Mouse (Mus musculus): Measurements from ENCODE around the gene AW549877. TPM values are rescaled to one million over a fixed set of nuclear protein-coding genes. Genes with fewer than 3 reads are reported as not detected.
A peak's percentile ranks its signal among the peaks of the same experiment; 100 is the strongest.

AW549877 gene
- polyA plus RNA-seq, 1 experiment from 2014 or later: 37.5 TPM

- no peak for ATAC-seq (ENCODE audit: insufficient number of reproducible peaks, low FRiP score, low TSS enrichment, low read depth)
- no peak for DNase-seq (ENCODE audit: low spot score)
- WGBS: 95% methylated on average over 2 of the region's 2 CpGs
These were observed 17.3 kb downstream of the AW549877 start for GRCm38 (mm10) chr15:3978279-3978678.

GRCm38 (mm10) chr15:3973300-3973699 lies 22.2 kb downstream of the AW549877 start:
- Histone ChIP-seq H3K9ac (ENCODE audit: low read length) (no peak overlapping the region), H3K27ac (replicated peaks; ENCODE audit: low read depth, low read length) (no peak overlapping the region), H3K9me3 (ENCODE audit: control insufficient read depth, low read length) (no peaks in the 10 kb centered on the region), H3K36me3 (ENCODE audit: control insufficient read depth, insufficient read depth, low read length) (no peaks in the 10 kb centered on the region), H3K4me2 (ENCODE audit: low read depth, severe bottlenecking) (no peak overlapping the region), H3K4me1 (ENCODE audit: control insufficient read depth, insufficient read depth, low read length) (no peaks in the 10 kb centered on the region), H3K27me3 (ENCODE audit: control insufficient read depth, insufficient read depth, low read length) (no peaks in the 10 kb centered on the region), H3K4me3 (ENCODE audit: low read depth, low read length) (no peak overlapping the region)
- 91% methylated on average over 3 of the region's 3 CpGs for WGBS
- DNase-seq (ENCODE audit: low spot score): no peak
- ATAC-seq (ENCODE audit: insufficient number of reproducible peaks, low FRiP score, low TSS enrichment, low read depth): no peak

More at GRCm38 (mm10) chr15:3978279-3978678, 17.3 kb downstream of the AW549877 start:
- H3K36me3 ChIP-seq (ENCODE audit: control insufficient read depth, insufficient read depth, low read length): no peaks in the 10 kb centered on the region
- no peaks in the 10 kb centered on the region for H3K9me3 ChIP-seq (ENCODE audit: control insufficient read depth, low read length)
- no peak overlapping the region for H3K9ac ChIP-seq (ENCODE audit: low read length)
- no peaks in the 10 kb centered on the region for H3K4me1 ChIP-seq (ENCODE audit: control insufficient read depth, insufficient read depth, low read length)
- H3K27ac ChIP-seq (replicated peaks; ENCODE audit: low read depth, low read length): no peak overlapping the region
- no peaks in the 10 kb centered on the region for H3K27me3 ChIP-seq (ENCODE audit: control insufficient read depth, insufficient read depth, low read length)
- no peak overlapping the region for H3K4me2 ChIP-seq (ENCODE audit: low read depth, severe bottlenecking)
- no peak overlapping the region for H3K4me3 ChIP-seq (ENCODE audit: low read depth, low read length)

GRCm38 (mm10) chr15:3970193-3970592 lies 25.4 kb downstream of the AW549877 start:
- Histone ChIP-seq H3K36me3 (ENCODE audit: control insufficient read depth, insufficient read depth, low read length) (no peaks in the 10 kb centered on the region), H3K4me3 (ENCODE audit: low read depth, low read length) (no peak overlapping the region), H3K4me2 (ENCODE audit: low read depth, severe bottlenecking) (no peak overlapping the region), H3K27me3 (ENCODE audit: control insufficient read depth, insufficient read depth, low read length) (no peaks in the 10 kb centered on the region), H3K4me1 (ENCODE audit: control insufficient read depth, insufficient read depth, low read length) (no peaks in the 10 kb centered on the region), H3K9ac (ENCODE audit: low read length) (no peak overlapping the region), H3K9me3 (ENCODE audit: control insufficient read depth, low read length) (no peaks in the 10 kb centered on the region), H3K27ac (replicated peaks; ENCODE audit: low read depth, low read length) (no peak overlapping the region)
- DNase-seq (ENCODE audit: low spot score): no peak
- no peak for ATAC-seq (ENCODE audit: insufficient number of reproducible peaks, low FRiP score, low TSS enrichment, low read depth)
- 94% methylated on average over 6 of the region's 6 CpGs for WGBS

GRCm38 (mm10) chr15:3969743-3970142 lies 25.8 kb downstream of the AW549877 start:
- Histone ChIP-seq H3K27ac (replicated peaks; ENCODE audit: low read depth, low read length) (no peak overlapping the region), H3K27me3 (ENCODE audit: control insufficient read depth, insufficient read depth, low read length) (no peaks in the 10 kb centered on the region), H3K4me2 (ENCODE audit: low read depth, severe bottlenecking) (no peak overlapping the region), H3K36me3 (ENCODE audit: control insufficient read depth, insufficient read depth, low read length) (no peaks in the 10 kb centered on the region), H3K4me1 (ENCODE audit: control insufficient read depth, insufficient read depth, low read length) (no peaks in the 10 kb centered on the region), H3K9ac (ENCODE audit: low read length) (no peak overlapping the region), H3K4me3 (ENCODE audit: low read depth, low read length) (no peak overlapping the region), H3K9me3 (ENCODE audit: control insufficient read depth, low read length) (no peaks in the 10 kb centered on the region)
- no peak for ATAC-seq (ENCODE audit: insufficient number of reproducible peaks, low FRiP score, low TSS enrichment, low read depth)
- 88% methylated on average over 14 of the region's 14 CpGs for WGBS
- no peak for DNase-seq (ENCODE audit: low spot score)

- DNase-seq (ENCODE audit: low spot score) (no peak), ATAC-seq (ENCODE audit: insufficient number of reproducible peaks, low FRiP score, low TSS enrichment, low read depth) (no peak)
- Histone ChIP-seq H3K27me3 (ENCODE audit: control insufficient read depth, insufficient read depth, low read length) (no peaks in the 10 kb centered on the region), H3K4me1 (ENCODE audit: control insufficient read depth, insufficient read depth, low read length) (no peaks in the 10 kb centered on the region), H3K9me3 (ENCODE audit: control insufficient read depth, low read length) (no peaks in the 10 kb centered on the region), H3K4me2 (ENCODE audit: low read depth, severe bottlenecking) (no peak overlapping the region), H3K36me3 (ENCODE audit: control insufficient read depth, insufficient read depth, low read length) (no peaks in the 10 kb centered on the region; the same call in 1 of the 2 replicates), H3K4me3 (ENCODE audit: low read depth, low read length) (no peak overlapping the region), H3K27ac (replicated peaks; ENCODE audit: low read depth, low read length) (no peak overlapping the region), H3K9ac (ENCODE audit: low read length) (no peak overlapping the region)
- 87% methylated on average over 8 of the region's 8 CpGs for WGBS
These were observed 33.3 kb downstream of the AW549877 start for GRCm38 (mm10) chr15:3962251-3962650.

GRCm38 (mm10) chr15:3960094-3960493 lies 35.5 kb downstream of the AW549877 start:
- Histone ChIP-seq H3K27ac (replicated peaks; ENCODE audit: low read depth, low read length) (no peak overlapping the region), H3K4me2 (ENCODE audit: low read depth, severe bottlenecking) (no peak overlapping the region), H3K36me3 (ENCODE audit: control insufficient read depth, insufficient read depth, low read length) (no peaks in the 10 kb centered on the region; the same call in 1 of the 2 replicates), H3K4me1 (ENCODE audit: control insufficient read depth, insufficient read depth, low read length) (no peaks in the 10 kb centered on the region), H3K9ac (ENCODE audit: low read length) (no peak overlapping the region), H3K4me3 (ENCODE audit: low read depth, low read length) (no peak overlapping the region), H3K9me3 (ENCODE audit: control insufficient read depth, low read length) (no peaks in the 10 kb centered on the region), H3K27me3 (ENCODE audit: control insufficient read depth, insufficient read depth, low read length) (no peaks in the 10 kb centered on the region)
- ATAC-seq (ENCODE audit: insufficient number of reproducible peaks, low FRiP score, low TSS enrichment, low read depth) (no peak), DNase-seq (ENCODE audit: low spot score) (no peak)
- 71% methylated on average over 1 of the region's 1 CpGs for WGBS

GRCm38 (mm10) chr15:3957982-3958381 lies 37.6 kb downstream of the AW549877 start:
- WGBS: 25% methylated on average over 4 of the region's 4 CpGs
- Histone ChIP-seq H3K27ac (replicated peaks; ENCODE audit: low read depth, low read length) (no peak overlapping the region), H3K36me3 (ENCODE audit: control insufficient read depth, insufficient read depth, low read length) (no peaks in the 10 kb centered on the region; the same call in 1 of the 2 replicates)

GRCm38 (mm10) chr15:3954971-3955370 lies 40.6 kb downstream of the AW549877 start:
- ATAC-seq (ENCODE audit: insufficient number of reproducible peaks, low FRiP score, low TSS enrichment, low read depth) (no peak), DNase-seq (ENCODE audit: low spot score) (no peak)
- no peak overlapping the region for H3K4me3 ChIP-seq (ENCODE audit: low read depth, low read length)
- no peak overlapping the region for H3K9ac ChIP-seq (ENCODE audit: low read length)
- H3K36me3 ChIP-seq (ENCODE audit: control insufficient read depth, insufficient read depth, low read length): no peaks in the 10 kb centered on the region
- H3K4me1 ChIP-seq (ENCODE audit: control insufficient read depth, insufficient read depth, low read length): no peaks in the 10 kb centered on the region
- no peaks in the 10 kb centered on the region for H3K9me3 ChIP-seq (ENCODE audit: control insufficient read depth, low read length)
- H3K27ac ChIP-seq (replicated peaks; ENCODE audit: low read depth, low read length): no peak overlapping the region
- H3K4me2 ChIP-seq (ENCODE audit: low read depth, severe bottlenecking): no peak overlapping the region
- no peaks in the 10 kb centered on the region for H3K27me3 ChIP-seq (ENCODE audit: control insufficient read depth, insufficient read depth, low read length)
- WGBS: 92% methylated on average over 2 of the region's 2 CpGs

More at GRCm38 (mm10) chr15:3957982-3958381, 37.6 kb downstream of the AW549877 start:
- Histone ChIP-seq H3K9me3 (ENCODE audit: control insufficient read depth, low read length) (no peaks in the 10 kb centered on the region), H3K4me1 (ENCODE audit: control insufficient read depth, insufficient read depth, low read length) (no peaks in the 10 kb centered on the region), H3K4me2 (ENCODE audit: low read depth, severe bottlenecking) (no peak overlapping the region), H3K9ac (ENCODE audit: low read length) (no peak overlapping the region), H3K4me3 (ENCODE audit: low read depth, low read length) (no peak overlapping the region), H3K27me3 (ENCODE audit: control insufficient read depth, insufficient read depth, low read length) (no peaks in the 10 kb centered on the region)
- DNase-seq (ENCODE audit: low spot score) (peak; percentile 55), ATAC-seq (ENCODE audit: insufficient number of reproducible peaks, low FRiP score, low TSS enrichment, low read depth) (no peak)

GRCm38 (mm10) chr15:3938132-3938531 lies 57.4 kb downstream of the AW549877 start:
- no peak for ATAC-seq (ENCODE audit: insufficient number of reproducible peaks, low FRiP score, low TSS enrichment, low read depth)
- no peak for DNase-seq (ENCODE audit: low spot score)
- no peak overlapping the region for H3K4me2 ChIP-seq (ENCODE audit: low read depth, severe bottlenecking)
- H3K36me3 ChIP-seq (ENCODE audit: control insufficient read depth, insufficient read depth, low read length): no peaks in the 10 kb centered on the region
- H3K27ac ChIP-seq (replicated peaks; ENCODE audit: low read depth, low read length): no peak overlapping the region
- 93% methylated on average over 2 of the region's 2 CpGs for WGBS
- no peaks in the 10 kb centered on the region for H3K27me3 ChIP-seq (ENCODE audit: control insufficient read depth, insufficient read depth, low read length)
- H3K4me1 ChIP-seq (ENCODE audit: control insufficient read depth, insufficient read depth, low read length): no peaks in the 10 kb centered on the region
- no peaks in the 10 kb centered on the region for H3K9me3 ChIP-seq (ENCODE audit: control insufficient read depth, low read length)
- no peak overlapping the region for H3K9ac ChIP-seq (ENCODE audit: low read length)
- no peak overlapping the region for H3K4me3 ChIP-seq (ENCODE audit: low read depth, low read length)
